Comparison of ENCODE assay signal across 15 mouse cellular contexts in genomic region chr19:45441717-45442116, GRCm38 (mm10).
DNase-seq lines count a peak whose midpoint lies in the region; ATAC-seq and TF ChIP-seq lines count a peak whose summit lies in the region.
"Had no signal": no experiment of that assay in that cellular context is flagged by ENCODE, and none has a peak within 500 bp of the region (broad histone marks: within the 10 kb centered on the region; RNA-seq: fewer than 3 reads in every experiment).

No protein-coding gene starts in this region.

- H3K4me3 ChIP-seq in lung, postnatal 0 days (ENCODE audit: low read depth, low read length): no peak overlapping the region
- H3K4me3 ChIP-seq in heart, embryonic 12.5 days: no peak overlapping the region
- no peak overlapping the region for H3K4me3 ChIP-seq in forebrain, embryonic 14.5 days (ENCODE audit: low read depth, low read length)
- H3K4me3 ChIP-seq: embryonic facial prominence, embryonic 13.5 days; limb, embryonic 13.5 days had no signal

- peak; percentile 89 for DNase-seq in heart, adult 11 months
- DNase-seq in heart, postnatal 25 days (ENCODE audit: low spot score): no peak
- peak; percentile 34 for DNase-seq in lung, postnatal 0 days (ENCODE audit: low spot score)
- DNase-seq in lung, postnatal 14 days: no peak
- DNase-seq in retina, adult 2 months (ENCODE audit: low read depth, low spot score): peak; percentile 67
- no peak for DNase-seq in forebrain, embryonic 14.5 days (ENCODE audit: low spot score)
- DNase-seq: cerebellum, adult 18-20 months; gastrocnemius, postnatal 36 days; lung, postnatal 10 days had no signal

- intact Hi-C loops in heart, postnatal 25 days (cut with DNase I): no loop called here

- TF ChIP-seq CTCF in lung, postnatal 0 days (IDR thresholded peaks at IDR 0.05): no peak

- no peaks in the 10 kb centered on the region for H3K27me3 ChIP-seq in lung, postnatal 0 days (replicated peaks; ENCODE audit: insufficient read depth, low read length)
- no peaks in the 10 kb centered on the region for H3K27me3 ChIP-seq in heart, embryonic 12.5 days (replicated peaks)
- H3K27me3 ChIP-seq in forebrain, embryonic 14.5 days (replicated peaks; ENCODE audit: control insufficient read depth, insufficient read depth, low read length): no peaks in the 10 kb centered on the region
- H3K27me3 ChIP-seq: embryonic facial prominence, embryonic 13.5 days; limb, embryonic 13.5 days had no signal

- no peak for ATAC-seq in lung, postnatal 0 days
- ATAC-seq in heart, embryonic 12.5 days (ENCODE audit: insufficient number of reproducible peaks, low FRiP score): no peak
- no peak for ATAC-seq in megakaryocyte-erythroid progenitor cell, adult 5-6 weeks (replicated peaks; ENCODE audit: low FRiP score, low TSS enrichment, poor library complexity, severe bottlenecking)
- ATAC-seq in forebrain, embryonic 14.5 days: no peak
- ATAC-seq: inflammation-experienced regulatory T-cells, adult 6 months had no signal

- no peak overlapping the region for H3K4me2 ChIP-seq in lung, postnatal 0 days (replicated peaks; ENCODE audit: low read depth, low read length)
- peak overlapping the region; percentile 50 for H3K4me2 ChIP-seq in heart, embryonic 12.5 days
- H3K4me2 ChIP-seq in forebrain, embryonic 14.5 days (ENCODE audit: low read length): no peak overlapping the region
- H3K4me2 ChIP-seq: embryonic facial prominence, embryonic 13.5 days; limb, embryonic 13.5 days had no signal

- 56% methylated on average over 7 of the region's 7 CpGs for WGBS in lung, postnatal 0 days
- WGBS in heart, embryonic 12.5 days: 29% methylated on average over 7 of the region's 7 CpGs
- WGBS in forebrain, embryonic 14.5 days: 60% methylated on average over 7 of the region's 7 CpGs

- no peak for TF ChIP-seq EP300 in lung, postnatal 0 days (IDR thresholded peaks at IDR 0.05)

- H3K27ac ChIP-seq in lung, postnatal 0 days (ENCODE audit: low read length): peak overlapping the region; percentile 57
- peak overlapping the region; percentile 81 for H3K27ac ChIP-seq in heart, embryonic 12.5 days (ENCODE audit: poor library complexity, severe bottlenecking)
- no peak overlapping the region for H3K27ac ChIP-seq in forebrain, embryonic 14.5 days (ENCODE audit: low read depth, low read length)
- H3K27ac ChIP-seq: embryonic facial prominence, embryonic 13.5 days; kidney, postnatal 0 days; limb, embryonic 13.5 days had no signal

- H3K36me3 ChIP-seq in lung, postnatal 0 days (ENCODE audit: insufficient read depth, low read length): no peaks in the 10 kb centered on the region
- 0 out of 2 replicates have a peak, but pooled peaks cover 2% of the 10 kb centered on the region for H3K36me3 ChIP-seq in heart, embryonic 12.5 days
- H3K36me3 ChIP-seq in forebrain, embryonic 14.5 days (ENCODE audit: control insufficient read depth, insufficient read depth, low read length): no peaks in the 10 kb centered on the region
- H3K36me3 ChIP-seq: limb, embryonic 13.5 days had no signal

- H3K9me3 ChIP-seq in lung, postnatal 0 days (ENCODE audit: low read length): no peaks in the 10 kb centered on the region
- H3K9me3 ChIP-seq in heart, embryonic 12.5 days (replicated peaks): no peaks in the 10 kb centered on the region
- H3K9me3 ChIP-seq in forebrain, embryonic 14.5 days (replicated peaks; ENCODE audit: control insufficient read depth, low read length): no peaks in the 10 kb centered on the region
- H3K9me3 ChIP-seq: embryonic facial prominence, embryonic 13.5 days; limb, embryonic 13.5 days had no signal

- no peaks in the 10 kb centered on the region for H3K4me1 ChIP-seq in lung, postnatal 0 days (ENCODE audit: insufficient read depth, low read depth, low read length)
- peaks cover 19% of the 10 kb centered on the region for H3K4me1 ChIP-seq in heart, embryonic 12.5 days (replicated peaks)
- peaks cover 13% of the 10 kb centered on the region for H3K4me1 ChIP-seq in forebrain, embryonic 14.5 days (ENCODE audit: control insufficient read depth, insufficient read depth, low read length)

- no peak overlapping the region for H3K9ac ChIP-seq in lung, postnatal 0 days (replicated peaks; ENCODE audit: low read depth)
- peak overlapping the region; percentile 36; the same call in 1 of the 2 replicates for H3K9ac ChIP-seq in heart, embryonic 12.5 days
- no peak overlapping the region for H3K9ac ChIP-seq in forebrain, embryonic 14.5 days (ENCODE audit: low read length)
- H3K9ac ChIP-seq: embryonic facial prominence, embryonic 13.5 days; limb, embryonic 13.5 days had no signal

Comparison
In these comparisons a context has a peak if more than half of its experiments do, and no peak if none do; other contexts are left out.
1. DNase-seq: peak in heart, adult 11 months (single experiment), lung, postnatal 0 days (single experiment) and retina, adult 2 months (single experiment); none in heart, postnatal 25 days (single experiment), lung, postnatal 14 days (single experiment) and forebrain, embryonic 14.5 days (single experiment).